Mouse (Mus musculus): ENCODE measurements around the gene Caap1. TPM values are rescaled to one million over a fixed set of nuclear protein-coding genes. Genes with fewer than 3 reads are reported as not detected.
A peak's percentile ranks its signal among the peaks of the same experiment; 100 is the strongest.

The Caap1 gene
- polyA plus RNA-seq, 2 experiments from 2014 or later: 5.3 to 6.2 TPM

GRCm38 (mm10) chr4:94476749-94477399 is 79.7 kb downstream of the Caap1 start:
- peak; percentile 81 for ATAC-seq

DNA sequence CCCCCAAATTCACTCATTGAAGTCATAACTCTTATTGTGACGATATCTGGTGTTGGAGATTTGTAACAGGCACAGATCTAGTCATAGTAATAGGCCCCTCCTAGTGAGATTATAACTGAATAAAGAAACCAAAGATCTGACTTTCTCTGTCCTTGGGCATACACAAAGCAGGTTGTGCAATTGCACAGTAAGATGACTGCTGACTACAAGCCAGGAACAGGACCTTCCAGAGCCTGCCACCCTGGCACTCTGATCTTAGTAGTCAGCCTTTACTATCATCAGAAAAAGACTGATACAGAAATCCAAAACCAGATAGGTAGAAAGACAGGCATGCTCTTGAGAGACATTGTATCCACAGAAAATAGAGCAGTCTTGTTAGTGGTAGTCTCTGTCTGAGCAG is 83.3 kb downstream of the Caap1 start:
- ATAC-seq: no peak

- ATAC-seq: no peak
Measured at GRCm38 (mm10) chr4:94459424-94459823, 97.2 kb downstream of the Caap1 start.

DNA sequence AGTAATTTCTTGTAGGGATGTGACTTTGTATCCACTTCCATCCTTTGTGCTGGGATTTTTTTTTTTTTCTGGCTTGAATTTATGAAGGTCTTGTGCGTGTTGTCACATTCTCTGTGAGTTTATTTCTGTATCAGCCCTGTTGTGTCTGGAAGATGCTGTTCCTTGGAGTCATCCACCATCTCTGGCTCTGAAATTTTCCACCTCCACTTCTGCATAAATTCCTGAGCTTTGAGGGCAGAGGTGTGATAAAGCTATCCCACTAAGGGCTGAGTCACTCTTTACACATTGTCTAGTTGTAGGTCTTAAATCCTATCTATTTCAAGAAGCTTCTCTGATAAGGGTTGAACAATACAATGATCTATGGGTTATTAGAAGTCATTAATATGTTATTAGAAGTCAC is 101.7 kb downstream of the Caap1 start:
- no peak for ATAC-seq

Other genes with a start within 250 kb of the Caap1 start
- not detected for gene Gm10306, start 250 bp downstream of the Caap1 start, polyA plus RNA-seq (2017; shearing (Covaris generic))
- gene Plaa, start 46.4 kb upstream of the Caap1 start, polyA plus RNA-seq (2017; shearing (Covaris generic)): 10 to 100 TPM; 31.6 to 33.7 TPM
- 1 to 10 TPM; 4.6 to 6.4 TPM for gene Ift74, start 57.7 kb upstream of the Caap1 start, polyA plus RNA-seq (2017; shearing (Covaris generic))
- gene Lrrc19, start 93.3 kb upstream of the Caap1 start, polyA plus RNA-seq (2017; shearing (Covaris generic)): not detected
- gene Tek, start 182.5 kb upstream of the Caap1 start, polyA plus RNA-seq (2017; shearing (Covaris generic)): not detected

All from CD4-positive, CD25-positive, alpha-beta regulatory T cell, adult 4 months (primary cell).